Mouse (Mus musculus): ENCODE measurements around the gene Gm19684. TPM values are rescaled to one million over a fixed set of nuclear protein-coding genes. Genes with fewer than 3 reads are reported as not detected.
A peak's percentile ranks its signal among the peaks of the same experiment; 100 is the strongest.
"Not testable (repeated sequence)": the region's sequence is repeated elsewhere in the genome, so short reads cannot be mapped to it uniquely, and the experiment has no call there.

Gene Gm19684
- not detected in 2 replicates for polyA plus RNA-seq (2014; fragmentation: Nextera tagmentation; extraction: Ambion mirVana)

DNA sequence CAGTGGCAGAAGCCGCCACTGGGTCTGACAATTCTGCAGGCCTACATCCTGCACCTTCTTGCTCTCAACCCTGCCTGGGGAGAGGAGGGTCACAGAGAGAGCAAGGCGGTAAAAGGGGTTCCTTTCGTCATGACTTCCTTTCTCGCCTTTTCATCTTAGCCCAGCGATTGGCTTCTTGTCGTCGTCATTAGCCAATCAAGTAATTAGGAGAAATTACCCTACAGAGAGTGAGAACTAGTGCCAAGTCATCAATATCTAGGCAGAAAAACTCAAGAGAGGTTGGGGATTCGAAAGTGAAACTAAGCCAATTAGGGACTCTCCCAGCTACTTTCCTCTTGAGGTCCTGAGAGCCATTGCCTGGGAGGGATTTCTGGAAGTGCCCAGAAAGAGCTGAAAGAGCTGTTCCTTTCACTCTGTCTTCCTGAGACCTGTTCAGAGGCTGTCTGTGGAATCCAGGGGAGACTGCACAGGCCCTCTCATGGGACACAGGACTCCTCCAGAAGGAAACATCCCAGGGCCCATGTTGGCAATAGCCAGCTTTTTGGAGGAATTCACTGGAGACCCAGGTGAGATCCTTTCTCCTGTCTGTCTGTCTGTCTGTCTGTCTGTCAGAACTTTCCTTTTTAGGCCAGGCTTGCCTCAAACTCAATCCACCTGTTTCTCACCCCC lies at the start of gene Gm19684:
Gm19684 (plus strand) TSS at position 327 of the 669 bp plus-strand sequence.
- not testable (repeated sequence) for H3K4me1 ChIP-seq (ENCODE audit: control insufficient read depth in 2 of 2, insufficient read depth in 2 of 2, low read length in 2 of 2); ATAC-seq (ENCODE audit: insufficient number of reproducible peaks, insufficient read depth, low FRiP score, low read depth); H3K9me3 ChIP-seq (ENCODE audit: control insufficient read depth, low read length); H3K9ac ChIP-seq (ENCODE audit: low read length); H3K36me3 ChIP-seq (ENCODE audit: control insufficient read depth, insufficient read depth, low read length); H3K27ac ChIP-seq (replicated peaks in 1 of 2; ENCODE audit: control insufficient read depth in 1 of 2, insufficient read depth in 1 of 2, low read depth in 2 of 2, low read length in 2 of 2)
- peaks cover 29% of the 10 kb centered on the region for H3K27me3 ChIP-seq (ENCODE audit: control insufficient read depth, insufficient read depth, low read length)
- H3K4me2 ChIP-seq (ENCODE audit: low read length) = peak within 1 kb of the TSS; percentile 52
- peak within 1 kb of the TSS; percentile 15 to 26 for H3K4me3 ChIP-seq (ENCODE audit: control insufficient read depth in 1 of 2, insufficient read depth in 1 of 2, low read depth in 1 of 2, low read length in 2 of 2)
- WGBS = 4% methylated on average over 8 of the region's 8 CpGs

DNA sequence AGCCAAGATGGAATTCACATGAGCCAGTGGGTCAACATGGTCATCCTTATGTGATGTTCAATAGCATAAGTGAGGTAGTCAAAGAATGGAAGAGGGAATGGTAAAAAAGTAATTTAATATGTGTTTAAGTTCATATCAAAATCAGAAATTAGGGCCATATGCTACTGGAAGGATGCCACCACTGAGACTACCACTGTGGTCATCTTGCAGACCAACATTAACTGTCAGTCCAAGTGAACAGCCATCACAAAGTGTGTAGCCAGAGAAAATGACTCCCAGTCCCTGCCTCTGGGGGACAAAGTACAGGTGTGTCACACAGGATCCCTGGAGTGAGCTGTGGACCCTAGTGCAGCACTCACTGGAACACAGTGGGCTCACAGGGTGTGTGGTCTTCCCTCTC lies 39.6 kb upstream of the Gm19684 start:
- not testable (repeated sequence) for H3K4me2 ChIP-seq (ENCODE audit: low read length); ATAC-seq (ENCODE audit: insufficient number of reproducible peaks, insufficient read depth, low FRiP score, low read depth); H3K36me3 ChIP-seq (ENCODE audit: control insufficient read depth, insufficient read depth, low read length); H3K4me1 ChIP-seq (ENCODE audit: control insufficient read depth in 2 of 2, insufficient read depth in 2 of 2, low read length in 2 of 2); H3K9me3 ChIP-seq (ENCODE audit: control insufficient read depth, low read length); H3K4me3 ChIP-seq (ENCODE audit: control insufficient read depth in 1 of 2, insufficient read depth in 1 of 2, low read depth in 1 of 2, low read length in 2 of 2); H3K27ac ChIP-seq (replicated peaks in 1 of 2; ENCODE audit: control insufficient read depth in 1 of 2, insufficient read depth in 1 of 2, low read depth in 2 of 2, low read length in 2 of 2); H3K9ac ChIP-seq (ENCODE audit: low read length)
- peaks cover 30% of the 10 kb centered on the region for H3K27me3 ChIP-seq (ENCODE audit: control insufficient read depth, insufficient read depth, low read length)

DNA sequence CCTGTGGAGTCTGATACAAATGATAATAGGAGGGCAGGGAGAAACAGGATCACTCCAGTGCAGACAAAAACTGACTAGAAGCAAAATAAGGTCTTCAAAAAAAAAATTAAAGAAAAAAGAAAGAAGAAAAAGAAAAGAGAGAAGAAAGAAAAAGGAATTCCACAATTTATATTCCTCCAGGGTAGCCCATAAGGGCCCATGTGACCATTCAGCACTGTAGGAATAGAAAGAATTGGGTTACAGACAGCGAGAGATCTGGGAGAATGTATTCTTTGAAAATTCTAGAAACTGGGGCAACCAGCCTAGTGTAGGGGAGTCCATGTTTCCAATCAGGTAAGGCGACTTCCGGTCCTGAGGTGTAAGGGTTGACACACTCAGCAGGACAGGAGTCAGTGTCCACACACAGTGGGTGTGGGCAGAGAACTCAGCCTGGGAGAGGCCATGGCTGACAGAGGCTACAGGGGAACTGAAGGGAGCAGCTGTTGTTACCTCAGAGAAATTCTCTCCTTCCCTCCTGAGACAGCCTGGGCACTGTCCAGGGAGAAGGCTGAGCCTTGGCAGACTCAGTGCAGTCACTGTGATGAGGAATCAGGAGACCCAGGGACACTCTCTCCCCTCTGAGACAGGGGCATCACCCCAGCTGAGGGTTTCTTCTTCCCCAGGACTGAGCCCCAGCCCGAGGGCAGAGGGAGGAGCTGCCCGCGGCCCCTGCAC lies 38.8 kb upstream of the Gm19684 start:
- H3K27me3 ChIP-seq (ENCODE audit: control insufficient read depth, insufficient read depth, low read length) = peaks cover 30% of the 10 kb centered on the region
- not testable (repeated sequence) for H3K4me1 ChIP-seq (ENCODE audit: control insufficient read depth in 2 of 2, insufficient read depth in 2 of 2, low read length in 2 of 2); ATAC-seq (ENCODE audit: insufficient number of reproducible peaks, insufficient read depth, low FRiP score, low read depth); H3K9ac ChIP-seq (ENCODE audit: low read length); H3K27ac ChIP-seq (replicated peaks in 1 of 2; ENCODE audit: control insufficient read depth in 1 of 2, insufficient read depth in 1 of 2, low read depth in 2 of 2, low read length in 2 of 2); H3K36me3 ChIP-seq (ENCODE audit: control insufficient read depth, insufficient read depth, low read length); H3K9me3 ChIP-seq (ENCODE audit: control insufficient read depth, low read length)
- 29% methylated on average over 5 of the region's 6 CpGs for WGBS
- H3K4me3 ChIP-seq (ENCODE audit: control insufficient read depth in 1 of 2, insufficient read depth in 1 of 2, low read depth in 1 of 2, low read length in 2 of 2) = peak overlapping the region; percentile 51; a peak in 3 of 4 replicates
- peak overlapping the region; percentile 93 for H3K4me2 ChIP-seq (ENCODE audit: low read length)

DNA sequence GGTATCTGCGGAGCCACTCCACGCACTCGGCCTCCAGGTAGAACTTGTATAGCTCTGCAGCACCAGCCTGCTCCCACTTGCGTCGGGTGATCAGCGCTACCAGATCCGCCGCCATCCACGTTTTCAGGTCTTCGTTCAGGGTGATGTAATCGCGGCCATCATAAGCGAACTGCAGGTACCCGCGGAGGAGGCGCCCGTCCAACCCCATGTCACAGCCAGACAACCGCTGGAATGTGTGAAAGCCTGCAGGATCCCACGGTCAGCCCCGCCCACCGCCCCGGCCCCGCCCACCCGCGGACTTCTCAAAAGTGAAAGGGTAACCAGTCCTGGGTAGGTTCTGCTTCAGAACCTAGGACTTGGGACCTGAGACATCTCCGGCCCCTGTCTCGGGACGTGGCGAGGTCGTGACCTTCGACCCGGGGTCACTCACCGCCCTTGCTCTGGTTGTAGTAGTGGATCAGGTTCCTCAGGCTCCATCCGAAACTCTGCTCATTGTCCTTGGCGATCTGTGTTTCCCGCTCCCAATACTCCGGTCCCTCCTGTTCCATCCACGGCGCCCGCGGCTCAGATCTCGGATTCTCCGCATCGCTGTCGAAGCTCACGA lies 38.1 kb upstream of the Gm19684 start:
- no peak overlapping the region for H3K27ac ChIP-seq (replicated peaks in 1 of 2; ENCODE audit: control insufficient read depth in 1 of 2, insufficient read depth in 1 of 2, low read depth in 2 of 2, low read length in 2 of 2)
- H3K36me3 ChIP-seq (ENCODE audit: control insufficient read depth, insufficient read depth, low read length) = no peaks in the 10 kb centered on the region
- H3K9ac ChIP-seq (ENCODE audit: low read length) = peak overlapping the region; percentile 57
- H3K4me1 ChIP-seq (ENCODE audit: control insufficient read depth in 2 of 2, insufficient read depth in 2 of 2, low read length in 2 of 2) = peaks cover 0 to 3% of the 10 kb centered on the region in 2 experiments; a peak in 2 of 4 replicates
- H3K27me3 ChIP-seq (ENCODE audit: control insufficient read depth, insufficient read depth, low read length) = peaks cover 30% of the 10 kb centered on the region
- H3K4me2 ChIP-seq (ENCODE audit: low read length) = peak overlapping the region; percentile 93
- WGBS = 1% methylated on average over 44 of the region's 46 CpGs
- ATAC-seq (ENCODE audit: insufficient number of reproducible peaks, insufficient read depth, low FRiP score, low read depth) = peak; percentile 37
- peak overlapping the region; percentile 51 for H3K4me3 ChIP-seq (ENCODE audit: control insufficient read depth in 1 of 2, insufficient read depth in 1 of 2, low read depth in 1 of 2, low read length in 2 of 2)
- H3K9me3 ChIP-seq (ENCODE audit: control insufficient read depth, low read length) = no peaks in the 10 kb centered on the region

DNA sequence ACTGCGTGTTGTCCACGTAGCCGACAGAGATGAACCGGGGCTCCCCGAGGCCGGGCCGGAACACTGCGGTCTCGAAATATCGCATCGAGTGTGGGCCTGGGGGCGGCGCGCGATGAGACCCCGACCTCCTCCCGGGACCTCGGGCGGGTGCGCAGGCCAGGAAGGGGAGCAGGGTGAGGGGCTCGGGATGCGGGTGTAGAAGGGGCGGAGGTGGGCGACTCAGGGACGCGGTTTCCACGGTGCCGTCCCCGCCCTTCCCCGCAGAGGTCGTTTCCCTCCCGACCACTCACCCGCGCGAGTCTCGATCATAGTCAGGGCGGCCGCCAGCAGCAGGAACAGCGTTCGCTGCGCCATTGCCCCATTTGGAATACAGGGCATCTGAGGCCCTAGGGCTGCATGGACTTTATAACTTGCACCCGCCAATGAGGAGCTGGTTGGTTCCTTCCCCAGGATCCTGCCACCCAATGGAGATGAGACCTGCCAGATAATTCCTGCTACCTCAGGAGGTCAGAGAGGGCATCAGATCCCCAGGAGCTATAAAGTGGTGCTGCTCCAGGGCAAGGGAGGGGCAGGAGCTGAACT lies 37.5 kb upstream of the Gm19684 start:
- Histone ChIP-seq H3K4me1 (ENCODE audit: control insufficient read depth in 2 of 2, insufficient read depth in 2 of 2, low read length in 2 of 2) (peaks cover 0 to 3% of the 10 kb centered on the region in 2 experiments; a peak in 2 of 4 replicates), H3K9me3 (ENCODE audit: control insufficient read depth, low read length) (no peaks in the 10 kb centered on the region), H3K4me2 (ENCODE audit: low read length) (peak overlapping the region; percentile 93), H3K36me3 (ENCODE audit: control insufficient read depth, insufficient read depth, low read length) (no peaks in the 10 kb centered on the region), H3K27ac (replicated peaks in 1 of 2; ENCODE audit: control insufficient read depth in 1 of 2, insufficient read depth in 1 of 2, low read depth in 2 of 2, low read length in 2 of 2) (no peak overlapping the region), H3K27me3 (ENCODE audit: control insufficient read depth, insufficient read depth, low read length) (peaks cover 30% of the 10 kb centered on the region), H3K9ac (ENCODE audit: low read length) (peak overlapping the region; percentile 57), H3K4me3 (ENCODE audit: control insufficient read depth in 1 of 2, insufficient read depth in 1 of 2, low read depth in 1 of 2, low read length in 2 of 2) (peak overlapping the region; percentile 51)
- peak; percentile 21; the same call in 1 of the 2 replicates for ATAC-seq (ENCODE audit: insufficient number of reproducible peaks, insufficient read depth, low FRiP score, low read depth)
- under 1% methylated on average over 42 of the region's 42 CpGs for WGBS

DNA sequence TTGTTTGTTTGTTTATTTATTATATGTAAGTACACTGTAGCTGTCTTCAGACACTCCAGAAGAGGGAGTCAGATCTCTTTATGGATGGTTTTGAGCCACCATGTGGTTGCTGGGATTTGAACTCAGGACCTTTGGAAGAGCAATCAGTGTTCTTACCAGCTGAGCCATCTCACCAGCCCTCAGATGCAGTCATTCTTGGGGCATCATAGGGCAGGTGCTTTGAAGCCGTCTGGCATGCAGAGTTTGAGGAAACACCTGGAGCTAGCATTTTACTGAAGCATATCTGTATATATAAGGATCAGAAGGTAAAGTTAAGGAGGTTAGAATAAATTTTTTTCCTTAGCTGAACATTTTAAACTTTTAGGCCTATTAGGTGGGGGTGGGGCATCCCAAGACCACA lies 35.5 kb upstream of the Gm19684 start:
- 50% methylated on average over 1 of the region's 1 CpGs for WGBS
- not testable (repeated sequence) for H3K4me2 ChIP-seq (ENCODE audit: low read length); H3K4me1 ChIP-seq (ENCODE audit: control insufficient read depth in 2 of 2, insufficient read depth in 2 of 2, low read length in 2 of 2); H3K9ac ChIP-seq (ENCODE audit: low read length); H3K36me3 ChIP-seq (ENCODE audit: control insufficient read depth, insufficient read depth, low read length); H3K9me3 ChIP-seq (ENCODE audit: control insufficient read depth, low read length); H3K4me3 ChIP-seq (ENCODE audit: control insufficient read depth in 1 of 2, insufficient read depth in 1 of 2, low read depth in 1 of 2, low read length in 2 of 2); ATAC-seq (ENCODE audit: insufficient number of reproducible peaks, insufficient read depth, low FRiP score, low read depth); H3K27ac ChIP-seq (replicated peaks in 1 of 2; ENCODE audit: control insufficient read depth in 1 of 2, insufficient read depth in 1 of 2, low read depth in 2 of 2, low read length in 2 of 2)
- H3K27me3 ChIP-seq (ENCODE audit: control insufficient read depth, insufficient read depth, low read length) = peaks cover 30% of the 10 kb centered on the region

DNA sequence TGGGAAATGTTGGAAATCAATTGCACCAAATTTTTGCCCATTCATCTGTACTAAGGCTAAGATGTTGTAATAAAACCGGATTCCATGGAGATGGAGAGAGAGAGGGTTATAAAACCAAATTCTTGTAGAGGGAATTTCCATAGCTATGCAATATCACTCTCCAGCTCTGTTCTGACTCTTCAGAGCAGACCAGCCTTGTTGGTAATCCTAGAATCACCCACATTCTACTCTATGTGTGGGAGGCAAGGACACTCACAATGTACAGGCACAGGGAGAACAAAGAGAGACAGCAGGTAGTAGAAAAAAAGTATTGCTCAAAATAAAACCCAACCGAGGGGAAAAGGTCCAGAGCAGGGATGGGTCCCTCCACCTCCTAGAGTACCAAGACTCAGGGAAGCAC lies 29.5 kb upstream of the Gm19684 start:
- not testable (repeated sequence) for H3K4me2 ChIP-seq (ENCODE audit: low read length); H3K4me1 ChIP-seq (ENCODE audit: control insufficient read depth in 2 of 2, insufficient read depth in 2 of 2, low read length in 2 of 2); ATAC-seq (ENCODE audit: insufficient number of reproducible peaks, insufficient read depth, low FRiP score, low read depth); H3K27me3 ChIP-seq (ENCODE audit: control insufficient read depth, insufficient read depth, low read length); H3K27ac ChIP-seq (replicated peaks in 1 of 2; ENCODE audit: control insufficient read depth in 1 of 2, insufficient read depth in 1 of 2, low read depth in 2 of 2, low read length in 2 of 2); H3K36me3 ChIP-seq (ENCODE audit: control insufficient read depth, insufficient read depth, low read length); H3K4me3 ChIP-seq (ENCODE audit: control insufficient read depth in 1 of 2, insufficient read depth in 1 of 2, low read depth in 1 of 2, low read length in 2 of 2); H3K9me3 ChIP-seq (ENCODE audit: control insufficient read depth, low read length); H3K9ac ChIP-seq (ENCODE audit: low read length)
- no CpG with 5 or more reads among the region's 2 CpGs for WGBS
